Mouse (Mus musculus): ENCODE measurements around the gene Irf2bp1. TPM values are rescaled to one million over a fixed set of nuclear protein-coding genes. Genes with fewer than 3 reads are reported as not detected.

The Irf2bp1 gene
- polyA plus RNA-seq, 1 experiment: 27.6 TPM

DNA sequence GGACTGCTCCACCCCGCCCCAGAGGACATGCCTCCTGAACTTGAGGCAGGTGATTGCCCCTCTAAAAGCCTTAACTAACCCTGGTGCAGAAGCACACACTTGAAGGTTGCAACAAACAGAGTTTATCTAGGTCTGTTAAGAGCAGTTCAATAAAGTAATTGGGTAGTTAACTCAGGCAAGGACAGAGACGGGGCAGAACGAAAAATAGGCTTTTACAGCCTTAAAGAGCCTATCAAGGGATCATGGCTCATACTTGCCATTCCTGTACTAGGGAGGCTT is 2.1 kb upstream of the Irf2bp1 start:
- TF ChIP-seq MAX (IDR thresholded peaks at IDR 0.05; ENCODE audit: low read depth) (no peak), POLR2A (IDR thresholded peaks at IDR 0.05; ENCODE audit: insufficient read length, low read depth) (no peak), TCF3 (IDR thresholded peaks at IDR 0.05; ENCODE audit: insufficient read length, low read depth) (no peak), E2F4 (IDR thresholded peaks at IDR 0.05; ENCODE audit: insufficient read depth) (no peak), CEBPB (IDR thresholded peaks at IDR 0.05; ENCODE audit: insufficient read depth, poor library complexity, severe bottlenecking) (no peak), MYOG (IDR thresholded peaks at IDR 0.05; ENCODE audit: control insufficient read depth in 1 of 3, insufficient read depth in 1 of 3, insufficient read length in 2 of 3, low read depth in 2 of 3) (no peak), MYOD1 (IDR thresholded peaks at IDR 0.05; ENCODE audit: control insufficient read depth in 1 of 3, insufficient read length in 2 of 3, low read depth in 2 of 3) (no peak), POLR2AphosphoS2 (IDR thresholded peaks at IDR 0.05; ENCODE audit: insufficient read length, low read depth) (no peak), REST (IDR thresholded peaks at IDR 0.05; ENCODE audit: insufficient read depth, insufficient read length) (no peak), SRF (IDR thresholded peaks at IDR 0.05; ENCODE audit: control insufficient read depth, insufficient read length, low read depth) (no peak), USF1 (IDR thresholded peaks at IDR 0.05; ENCODE audit: low read depth) (no peak), TCF12 (IDR thresholded peaks at IDR 0.05; ENCODE audit: insufficient read depth, poor library complexity, severe bottlenecking) (no peak)
- Histone ChIP-seq H3ac (ENCODE audit: control insufficient read depth, insufficient read length) (no peak overlapping the region), H3K4me3 (peak overlapping the region; percentile 37), H3K4me2 (ENCODE audit: low read depth) (no peak overlapping the region), H3K36me3 (ENCODE audit: control insufficient read depth, insufficient read depth) (no peaks in the 10 kb centered on the region), H3K27me3 (ENCODE audit: control insufficient read depth, insufficient read depth, insufficient read length) (no peaks in the 10 kb centered on the region), H3K79me2 (ENCODE audit: control insufficient read depth, insufficient read depth) (peaks cover 17% of the 10 kb centered on the region)

DNA sequence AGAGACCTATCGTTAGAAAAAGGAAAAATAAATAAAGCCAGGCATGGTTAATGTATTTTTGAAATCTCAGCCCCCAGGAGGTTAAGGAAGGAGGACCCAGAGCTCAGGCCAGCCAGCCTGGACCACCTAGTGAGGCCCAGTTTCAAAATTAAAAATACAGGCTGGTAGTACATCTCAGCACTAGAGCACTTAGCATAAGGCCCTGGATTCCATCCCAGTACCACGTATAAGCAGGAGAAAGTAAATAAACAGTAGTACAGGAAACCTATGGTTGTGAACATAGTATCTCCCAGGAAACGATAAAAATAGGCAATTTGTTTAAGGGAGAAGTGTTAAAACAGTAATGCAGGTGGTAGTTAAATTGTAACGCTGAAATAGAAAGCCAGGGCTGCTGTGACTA is 1.7 kb upstream of the Irf2bp1 start:
- no peak for TF ChIP-seq SRF (IDR thresholded peaks at IDR 0.05; ENCODE audit: control insufficient read depth, insufficient read length, low read depth)
- no peak for TF ChIP-seq CEBPB (IDR thresholded peaks at IDR 0.05; ENCODE audit: insufficient read depth, poor library complexity, severe bottlenecking)
- no peak for TF ChIP-seq MYOD1 (IDR thresholded peaks at IDR 0.05; ENCODE audit: control insufficient read depth in 1 of 3, insufficient read length in 2 of 3, low read depth in 2 of 3)
- TF ChIP-seq USF1 (IDR thresholded peaks at IDR 0.05; ENCODE audit: low read depth): no peak
- no peak for TF ChIP-seq POLR2A (IDR thresholded peaks at IDR 0.05; ENCODE audit: insufficient read length, low read depth)
- no peak for TF ChIP-seq E2F4 (IDR thresholded peaks at IDR 0.05; ENCODE audit: insufficient read depth)
- TF ChIP-seq POLR2AphosphoS2 (IDR thresholded peaks at IDR 0.05; ENCODE audit: insufficient read length, low read depth): no peak
- no peak for TF ChIP-seq TCF12 (IDR thresholded peaks at IDR 0.05; ENCODE audit: insufficient read depth, poor library complexity, severe bottlenecking)
- no peak for TF ChIP-seq MAX (IDR thresholded peaks at IDR 0.05; ENCODE audit: low read depth)
- no peak for TF ChIP-seq REST (IDR thresholded peaks at IDR 0.05; ENCODE audit: insufficient read depth, insufficient read length)
- no peak for TF ChIP-seq MYOG (IDR thresholded peaks at IDR 0.05; ENCODE audit: control insufficient read depth in 1 of 3, insufficient read depth in 1 of 3, insufficient read length in 2 of 3, low read depth in 2 of 3)
- TF ChIP-seq TCF3 (IDR thresholded peaks at IDR 0.05; ENCODE audit: insufficient read length, low read depth): no peak
- no peaks in the 10 kb centered on the region for H3K36me3 ChIP-seq (ENCODE audit: control insufficient read depth, insufficient read depth)
- H3K79me2 ChIP-seq (ENCODE audit: control insufficient read depth, insufficient read depth): peaks cover 17% of the 10 kb centered on the region
- no peaks in the 10 kb centered on the region for H3K27me3 ChIP-seq (ENCODE audit: control insufficient read depth, insufficient read depth, insufficient read length)
- peak overlapping the region; percentile 78 for H3K4me2 ChIP-seq (ENCODE audit: low read depth)
- H3ac ChIP-seq (ENCODE audit: control insufficient read depth, insufficient read length): no peak overlapping the region
- peak overlapping the region; percentile 37 for H3K4me3 ChIP-seq

DNA sequence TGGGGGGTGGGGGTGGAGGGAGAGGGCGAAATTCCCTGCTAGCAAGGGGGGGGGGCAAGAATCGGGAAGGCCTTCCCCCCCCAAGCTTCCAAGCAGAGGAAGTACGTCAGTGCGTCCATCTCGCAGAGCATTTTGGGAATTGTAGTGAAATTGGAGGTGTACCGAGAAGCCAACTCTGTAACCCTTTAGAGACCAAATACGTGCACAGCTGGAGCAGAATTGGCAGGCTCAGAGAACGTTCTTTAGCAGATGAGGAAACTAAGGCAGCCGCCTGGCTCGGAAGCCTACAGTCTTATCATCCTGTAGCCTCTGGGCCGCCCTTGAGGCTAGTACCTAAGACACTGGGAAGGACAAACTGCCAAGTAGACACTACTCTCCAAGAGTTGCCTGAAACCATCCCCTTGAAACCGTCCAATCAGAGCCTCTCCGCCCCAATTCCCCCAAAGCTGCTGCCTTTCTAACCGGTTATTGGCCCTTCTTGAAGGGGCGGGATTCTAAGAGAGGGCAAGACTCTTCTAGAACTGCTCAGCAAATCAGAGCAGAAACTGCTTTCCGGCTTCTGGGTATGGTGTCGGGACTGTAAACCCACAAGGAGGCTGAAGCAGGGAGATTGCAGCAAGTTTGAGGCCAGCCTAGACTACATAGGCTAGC is 871 bp upstream of the Irf2bp1 start:
- TF ChIP-seq USF1 (IDR thresholded peaks at IDR 0.05; ENCODE audit: low read depth): no peak
- TF ChIP-seq POLR2A (IDR thresholded peaks at IDR 0.05; ENCODE audit: insufficient read length, low read depth): peak; percentile 60
- TF ChIP-seq MAX (IDR thresholded peaks at IDR 0.05; ENCODE audit: low read depth): no peak

DNA sequence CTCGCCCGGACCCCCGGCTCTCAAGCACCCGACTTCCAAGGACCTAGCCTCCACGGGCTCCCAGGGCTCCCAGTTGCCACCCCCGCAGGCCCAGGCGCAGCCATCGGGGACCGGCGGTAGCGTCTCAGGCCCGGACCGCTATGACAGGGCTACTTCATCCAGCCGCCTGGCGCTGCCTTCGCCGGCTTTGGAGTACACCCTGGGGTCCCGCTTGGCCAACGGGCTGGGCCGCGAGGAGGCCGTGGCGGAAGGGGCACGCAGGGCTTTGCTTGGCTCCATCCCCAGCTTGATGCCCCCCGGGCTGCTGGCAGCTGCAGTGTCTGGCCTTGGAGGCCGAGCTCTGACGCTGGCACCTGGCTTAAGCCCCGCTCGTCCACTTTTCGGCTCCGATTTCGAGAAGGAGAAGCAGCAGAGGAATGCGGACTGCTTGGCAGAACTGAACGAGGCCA is 811 bp downstream of the Irf2bp1 start:
- Histone ChIP-seq H3ac (ENCODE audit: control insufficient read depth, insufficient read length) (peak overlapping the region; percentile 76), H3K27me3 (ENCODE audit: control insufficient read depth, insufficient read depth, insufficient read length) (no peaks in the 10 kb centered on the region)
- TF ChIP-seq POLR2A (IDR thresholded peaks at IDR 0.05; ENCODE audit: insufficient read length, low read depth) (no peak), MYOD1 (IDR thresholded peaks at IDR 0.05; ENCODE audit: control insufficient read depth in 1 of 3, insufficient read length in 2 of 3, low read depth in 2 of 3) (peak in 2 of 3 experiments; percentile 14 to 39), REST (IDR thresholded peaks at IDR 0.05; ENCODE audit: insufficient read depth, insufficient read length) (no peak), MYOG (IDR thresholded peaks at IDR 0.05; ENCODE audit: control insufficient read depth in 1 of 3, insufficient read depth in 1 of 3, insufficient read length in 2 of 3, low read depth in 2 of 3) (peak in 2 of 3 experiments; percentile 10 to 57)

More for the DNA sequence above, 871 bp upstream of the Irf2bp1 start:
- H3ac ChIP-seq (ENCODE audit: control insufficient read depth, insufficient read length): no peak overlapping the region
- H3K36me3 ChIP-seq (ENCODE audit: control insufficient read depth, insufficient read depth): no peaks in the 10 kb centered on the region
- peak overlapping the region; percentile 91 for H3K4me2 ChIP-seq (ENCODE audit: low read depth)
- peak overlapping the region; percentile 37 for H3K4me3 ChIP-seq
- peaks cover 17% of the 10 kb centered on the region for H3K79me2 ChIP-seq (ENCODE audit: control insufficient read depth, insufficient read depth)
- H3K27me3 ChIP-seq (ENCODE audit: control insufficient read depth, insufficient read depth, insufficient read length): no peaks in the 10 kb centered on the region

DNA sequence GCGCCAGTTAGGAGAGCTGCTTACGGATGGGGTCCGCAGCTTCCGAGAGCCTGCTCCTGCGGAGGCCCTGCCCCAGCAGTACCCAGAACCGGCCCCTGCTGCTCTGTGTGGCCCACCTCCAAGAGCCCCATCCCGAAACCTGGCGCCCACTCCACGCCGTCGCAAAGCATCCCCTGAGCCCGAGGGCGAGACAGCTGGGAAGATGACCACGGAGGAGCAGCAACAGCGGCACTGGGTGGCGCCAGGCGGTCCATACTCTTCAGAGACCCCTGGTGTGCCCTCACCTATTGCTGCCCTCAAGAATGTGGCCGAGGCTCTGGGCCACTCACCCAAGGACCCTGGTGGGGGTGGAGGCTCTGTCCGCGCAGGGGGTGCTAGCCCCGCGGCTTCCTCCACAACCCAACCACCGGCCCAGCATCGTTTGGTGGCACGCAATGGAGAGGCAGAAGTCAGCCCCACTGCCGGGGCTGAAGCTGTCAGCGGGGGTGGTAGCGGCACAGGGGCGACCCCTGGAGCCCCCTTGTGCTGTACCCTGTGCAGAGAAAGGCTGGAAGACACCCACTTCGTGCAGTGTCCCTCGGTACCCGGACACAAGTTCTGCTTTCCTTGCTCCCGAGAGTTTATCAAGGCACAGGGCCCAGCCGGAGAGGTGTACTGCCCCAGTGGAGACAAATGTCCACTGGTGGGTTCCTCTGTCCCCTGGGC is 1.7 kb downstream of the Irf2bp1 start:
- H3K4me3 ChIP-seq: peak overlapping the region; percentile 37
- peak overlapping the region; percentile 76 for H3K4me2 ChIP-seq (ENCODE audit: low read depth)
- TF ChIP-seq SRF (IDR thresholded peaks at IDR 0.05; ENCODE audit: control insufficient read depth, insufficient read length, low read depth) (no peak), TCF3 (IDR thresholded peaks at IDR 0.05; ENCODE audit: insufficient read length, low read depth) (no peak), REST (IDR thresholded peaks at IDR 0.05; ENCODE audit: insufficient read depth, insufficient read length) (no peak), TCF12 (IDR thresholded peaks at IDR 0.05; ENCODE audit: insufficient read depth, poor library complexity, severe bottlenecking) (no peak), MYOD1 (IDR thresholded peaks at IDR 0.05; ENCODE audit: control insufficient read depth in 1 of 3, insufficient read length in 2 of 3, low read depth in 2 of 3) (no peak), POLR2A (IDR thresholded peaks at IDR 0.05; ENCODE audit: insufficient read length, low read depth) (no peak), MAX (IDR thresholded peaks at IDR 0.05; ENCODE audit: low read depth) (no peak), E2F4 (IDR thresholded peaks at IDR 0.05; ENCODE audit: insufficient read depth) (no peak), USF1 (IDR thresholded peaks at IDR 0.05; ENCODE audit: low read depth) (no peak), CEBPB (IDR thresholded peaks at IDR 0.05; ENCODE audit: insufficient read depth, poor library complexity, severe bottlenecking) (no peak), MYOG (IDR thresholded peaks at IDR 0.05; ENCODE audit: control insufficient read depth in 1 of 3, insufficient read depth in 1 of 3, insufficient read length in 2 of 3, low read depth in 2 of 3) (no peak), POLR2AphosphoS2 (IDR thresholded peaks at IDR 0.05; ENCODE audit: insufficient read length, low read depth) (no peak)
- peak overlapping the region; percentile 76 for H3ac ChIP-seq (ENCODE audit: control insufficient read depth, insufficient read length)
- no peaks in the 10 kb centered on the region for H3K27me3 ChIP-seq (ENCODE audit: control insufficient read depth, insufficient read depth, insufficient read length)
- peaks cover 17% of the 10 kb centered on the region for H3K79me2 ChIP-seq (ENCODE audit: control insufficient read depth, insufficient read depth)
- H3K36me3 ChIP-seq (ENCODE audit: control insufficient read depth, insufficient read depth): no peaks in the 10 kb centered on the region

More for the DNA sequence above, 811 bp downstream of the Irf2bp1 start:
- peaks cover 17% of the 10 kb centered on the region for H3K79me2 ChIP-seq (ENCODE audit: control insufficient read depth, insufficient read depth)
- peak overlapping the region; percentile 37 for H3K4me3 ChIP-seq
- H3K4me2 ChIP-seq (ENCODE audit: low read depth): peak overlapping the region; percentile 76
- no peaks in the 10 kb centered on the region for H3K36me3 ChIP-seq (ENCODE audit: control insufficient read depth, insufficient read depth)
